Mouse (Mus musculus) right cerebral cortex, postnatal 36 days (tissue): ENCODE results near the gene Rgs6.

Source experiments
- DNase-seq, 2 experiments: peaks; one replicate each; pipeline ENCODE4 v3.0.0; 2022; ENCODE audit warnings: low spot score in 2 of 2, mixed read lengths in 1 of 2

Rgs6 gene

DNA sequence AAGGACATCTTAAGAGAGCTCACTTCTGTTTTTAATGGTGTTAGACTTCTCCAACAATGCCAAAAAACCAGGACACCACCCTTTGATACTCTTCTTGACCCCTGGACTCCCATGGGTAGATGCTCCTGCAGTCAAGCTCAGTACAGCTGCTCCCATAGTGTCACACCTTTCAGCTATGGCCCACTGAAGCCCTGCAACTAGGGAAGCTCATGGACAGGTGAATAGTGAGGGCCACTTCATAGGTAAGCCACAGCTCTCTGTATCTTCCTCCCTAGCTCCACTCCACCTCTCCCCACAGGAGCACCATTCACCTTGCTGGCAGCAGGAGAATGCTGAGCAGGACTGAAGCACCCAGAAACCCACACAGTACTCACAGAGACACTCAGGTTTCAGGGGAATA, 384.6 kb downstream of the Rgs6 start:
- no peak for DNase-seq

DNA sequence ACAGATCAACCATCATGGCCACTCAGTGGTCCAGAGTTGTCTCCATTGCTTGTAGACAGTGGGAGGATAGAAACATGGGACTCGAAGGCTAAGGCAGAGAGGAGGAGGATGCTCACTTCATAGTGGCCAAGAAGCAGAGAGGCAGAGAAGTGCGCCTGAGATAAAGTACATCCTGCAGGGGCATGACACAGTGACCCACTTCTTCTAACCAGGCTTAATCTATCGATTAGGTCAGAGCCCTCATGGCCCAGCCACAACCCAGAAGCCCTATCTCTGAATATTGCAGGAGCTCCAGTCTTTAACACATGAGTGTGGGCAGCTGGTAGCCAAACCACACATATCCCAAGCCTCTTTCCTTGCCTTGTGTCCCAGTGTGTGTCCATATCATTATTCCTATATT, 385.7 kb downstream of the Rgs6 start:
- DNase-seq = no peak

GRCm38 (mm10) chr12:82978275-82978674, 390.2 kb downstream of the Rgs6 start:
- DNase-seq = no peak

GRCm38 (mm10) chr12:82982716-82983115, 394.6 kb downstream of the Rgs6 start:
- no peak for DNase-seq

DNA sequence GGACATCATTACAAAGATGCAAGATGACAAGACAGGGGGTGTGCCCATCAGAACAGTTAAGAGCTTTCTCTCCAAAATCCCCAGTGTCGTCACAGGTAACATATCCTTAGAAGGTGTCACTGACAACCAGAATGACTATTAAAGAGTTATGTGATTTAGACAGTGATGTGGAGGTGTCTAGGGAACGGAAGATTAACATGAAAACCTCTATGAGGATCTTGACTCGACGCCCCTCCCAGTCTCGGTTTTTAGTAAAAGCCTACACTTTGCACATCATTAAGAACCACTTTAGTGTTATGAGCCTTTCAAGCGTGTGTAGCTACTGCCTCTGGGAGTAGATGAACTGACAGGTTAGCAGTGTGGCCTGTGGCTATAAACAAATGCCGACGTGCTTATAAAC, 397.2 kb downstream of the Rgs6 start:
- DNase-seq = no peak

GRCm38 (mm10) chr12:82987661-82988060, 399.6 kb downstream of the Rgs6 start:
- DNase-seq = no peak

- DNase-seq = no peak
Observed at GRCm38 (mm10) chr12:82993905-82994304, 405.8 kb downstream of the Rgs6 start.

GRCm38 (mm10) chr12:82996775-82997174, 408.7 kb downstream of the Rgs6 start:
- DNase-seq = peak in 1 of 2 experiments; percentile 36

- no peak for DNase-seq
Observed at GRCm38 (mm10) chr12:82998682-82999332, 410.7 kb downstream of the Rgs6 start.

GRCm38 (mm10) chr12:82999333-83000032, 411.4 kb downstream of the Rgs6 start:
- DNase-seq = no peak

- DNase-seq = no peak
Observed at GRCm38 (mm10) chr12:83000033-83000570, 412.0 kb downstream of the Rgs6 start.

DNA sequence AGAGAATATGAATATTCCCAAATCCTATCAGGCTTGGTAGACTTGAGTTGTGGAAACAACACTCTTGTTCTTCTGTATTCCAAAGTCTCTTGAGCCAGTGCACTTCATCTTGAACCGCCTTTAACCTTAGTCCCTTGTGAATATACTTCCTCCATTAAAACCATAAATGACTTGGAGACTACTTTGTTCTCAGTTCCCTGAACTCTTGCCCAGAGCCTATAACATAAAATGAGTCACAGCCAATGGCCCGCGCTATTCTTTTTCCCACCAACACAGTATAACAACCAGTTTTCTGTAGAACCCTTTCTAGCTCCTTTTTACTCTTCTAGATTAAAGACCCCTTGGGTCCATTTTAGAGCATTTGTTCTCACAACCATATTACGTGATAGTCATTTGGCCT, 412.9 kb downstream of the Rgs6 start:
- no peak for DNase-seq

- DNase-seq = no peak
Observed at GRCm38 (mm10) chr12:83004014-83004682, 416.1 kb downstream of the Rgs6 start.

GRCm38 (mm10) chr12:83011056-83011565, 423.0 kb downstream of the Rgs6 start:
- no peak for DNase-seq

- no peak for DNase-seq
Observed at GRCm38 (mm10) chr12:83013918-83014691, 426.0 kb downstream of the Rgs6 start.

DNA sequence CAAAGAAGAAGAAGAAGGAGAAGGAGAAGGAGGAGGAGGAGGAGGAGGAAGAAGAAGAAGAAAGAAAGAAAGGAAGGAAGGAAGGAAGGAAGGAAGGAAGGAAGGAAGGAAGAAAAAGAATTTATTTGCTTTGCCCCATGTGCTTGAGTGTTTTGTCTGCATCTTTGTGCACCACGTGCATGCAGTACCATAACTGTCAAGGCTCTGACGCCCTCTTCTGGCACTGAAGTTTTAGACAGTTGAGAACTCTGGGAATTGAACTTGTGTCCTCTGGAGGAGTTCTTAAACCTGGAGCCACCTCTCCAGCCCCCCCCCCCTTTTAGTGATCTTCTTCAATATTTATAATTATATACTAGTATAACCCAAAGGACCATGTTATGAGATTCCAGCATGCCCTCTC, 426.8 kb downstream of the Rgs6 start:
- no peak for DNase-seq

DNA sequence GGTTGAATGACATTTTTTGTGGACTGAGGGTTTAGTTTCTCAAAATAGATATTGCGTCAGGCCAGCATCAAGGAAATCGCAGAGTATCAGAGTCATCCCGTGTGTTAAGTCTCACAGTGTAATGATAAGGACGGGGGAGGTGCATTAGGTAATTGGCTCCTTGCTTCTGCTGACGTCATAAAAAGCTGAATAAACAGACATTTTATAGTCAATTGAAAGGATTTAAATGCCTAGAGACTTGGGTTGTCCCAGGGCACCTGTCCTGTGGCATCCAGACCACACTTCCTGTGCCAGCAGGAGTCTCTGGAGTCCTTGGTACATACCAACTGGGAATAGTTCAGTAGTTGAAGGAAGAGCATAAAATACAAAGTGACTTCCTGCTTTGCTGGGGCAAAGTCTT, 427.3 kb downstream of the Rgs6 start:
- DNase-seq = no peak

GRCm38 (mm10) chr12:83016486-83016885, 428.4 kb downstream of the Rgs6 start:
- no peak for DNase-seq

DNA sequence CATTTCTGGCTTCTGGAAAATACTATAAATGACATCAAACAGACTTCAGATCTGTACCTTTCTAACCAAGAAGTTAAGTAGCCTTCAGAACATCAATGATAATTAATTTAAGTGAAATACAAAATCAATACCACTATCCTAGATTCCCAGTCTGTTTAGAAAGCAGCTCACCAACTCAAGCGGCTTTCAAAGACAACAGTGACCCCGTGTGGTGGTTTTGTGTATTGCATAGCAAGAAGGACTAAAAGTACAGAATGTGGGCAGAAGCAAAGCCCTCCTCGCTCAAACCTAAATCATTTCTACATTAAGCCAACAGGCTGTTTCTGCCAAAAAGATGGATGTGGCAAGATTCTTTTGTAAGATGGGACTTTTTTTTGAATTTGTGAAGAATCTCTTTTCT, 429.9 kb downstream of the Rgs6 start:
- DNase-seq = peak; percentile 70 to 74

GRCm38 (mm10) chr12:83026985-83027384, 438.9 kb downstream of the Rgs6 start:
- DNase-seq = no peak

- no peak for DNase-seq
Observed at GRCm38 (mm10) chr12:83033171-83033835, 445.2 kb downstream of the Rgs6 start.
